Mouse (Mus musculus) bone marrow macrophage, adult 2 months (primary cell): ENCODE results near the gene Srbd1. TPM values are rescaled to one million over a fixed set of nuclear protein-coding genes. Genes with fewer than 3 reads are reported as not detected.

ENCODE experiments used
- H3K27ac ChIP-seq: 2 replicates; pipeline ENCODE4 v1.5.1; 2012; ENCODE audit warnings: low read depth, low read length; ENCODE audit not compliant: insufficient read depth
- H3K4me1 ChIP-seq: 2 replicates; pipeline ENCODE4 v1.6.1; 2012; ENCODE audit warnings: low read length; ENCODE audit not compliant: control insufficient read depth, insufficient read depth
- H3K4me3 ChIP-seq: 2 replicates; pipeline ENCODE4 v1.5.1; 2012; ENCODE audit warnings: mild to moderate bottlenecking, low read length, moderate library complexity; ENCODE audit not compliant: insufficient read depth
- CTCF ChIP-seq: IDR thresholded peaks from 2 replicates; pipeline ENCODE4 v1.5.1; 2012; ENCODE audit warnings: low read depth, mild to moderate bottlenecking, low read length, moderate library complexity
- POLR2A ChIP-seq: IDR thresholded peaks from 2 replicates; pipeline ENCODE4 v1.6.1; 2012; ENCODE audit warnings: mild to moderate bottlenecking, low read depth, low read length, borderline replicate concordance
- polyA plus RNA-seq: library from polyadenylated mRNA; stranded (reverse); fragments of >200 nt; gene quantifications from 2 replicates; pipeline ENCODE4 v1.2.4, GENCODE M21; 2012; ENCODE audit not compliant: missing spikeins, insufficient read depth, insufficient read length

Srbd1 gene
- 8.9 and 12.0 TPM in 2 replicates for polyA plus RNA-seq

- H3K4me3 ChIP-seq = peak within 1 kb of the TSS; percentile 66
- H3K27ac ChIP-seq = peak within 1 kb of the TSS; percentile 44
- peaks cover 10% of the 10 kb centered on the region for H3K4me1 ChIP-seq
- TF ChIP-seq CTCF (no peak), POLR2A (no peak)
These were observed at the start of gene Srbd1 for GRCm38 (mm10) chr17:86145079-86145951. Gene Srbd1 (minus strand): TSS chr17:86145175.

- TF ChIP-seq CTCF (no peak), POLR2A (no peak)
These were observed 49.0 kb upstream of the Srbd1 start for GRCm38 (mm10) chr17:86193979-86194378.

GRCm38 (mm10) chr17:86187777-86188176 is 42.8 kb upstream of the Srbd1 start:
- Histone ChIP-seq H3K4me1 (no peaks in the 10 kb centered on the region), H3K27ac (no peak overlapping the region), H3K4me3 (no peak overlapping the region)
- TF ChIP-seq POLR2A (no peak), CTCF (no peak)

More at GRCm38 (mm10) chr17:86193979-86194378, 49.0 kb upstream of the Srbd1 start:
- no peak overlapping the region for H3K27ac ChIP-seq
- H3K4me3 ChIP-seq = no peak overlapping the region
- no peaks in the 10 kb centered on the region for H3K4me1 ChIP-seq

GRCm38 (mm10) chr17:86185584-86185983 is 40.6 kb upstream of the Srbd1 start:
- no peak overlapping the region for H3K4me3 ChIP-seq

GRCm38 (mm10) chr17:86184552-86185209 is 39.7 kb upstream of the Srbd1 start:
- Histone ChIP-seq H3K4me3 (no peak overlapping the region), H3K27ac (no peak overlapping the region), H3K4me1 (no peaks in the 10 kb centered on the region)
- TF ChIP-seq CTCF (no peak), POLR2A (no peak)

More at GRCm38 (mm10) chr17:86185584-86185983, 40.6 kb upstream of the Srbd1 start:
- Histone ChIP-seq H3K4me1 (no peaks in the 10 kb centered on the region), H3K27ac (no peak overlapping the region)
- TF ChIP-seq CTCF (no peak), POLR2A (no peak)

GRCm38 (mm10) chr17:86183788-86184187 is 38.8 kb upstream of the Srbd1 start:
- no peaks in the 10 kb centered on the region for H3K4me1 ChIP-seq
- TF ChIP-seq POLR2A (no peak), CTCF (no peak)
- no peak overlapping the region for H3K4me3 ChIP-seq

GRCm38 (mm10) chr17:86176722-86177121 is 31.7 kb upstream of the Srbd1 start:
- H3K27ac ChIP-seq = no peak overlapping the region
- TF ChIP-seq POLR2A (no peak), CTCF (no peak)
- H3K4me3 ChIP-seq = no peak overlapping the region
- H3K4me1 ChIP-seq = no peaks in the 10 kb centered on the region

More at GRCm38 (mm10) chr17:86183788-86184187, 38.8 kb upstream of the Srbd1 start:
- no peak overlapping the region for H3K27ac ChIP-seq

GRCm38 (mm10) chr17:86175516-86175915 is 30.5 kb upstream of the Srbd1 start:
- peaks cover 2% of the 10 kb centered on the region; the same call in 1 of the 2 replicates for H3K4me1 ChIP-seq
- no peak overlapping the region for H3K27ac ChIP-seq

GRCm38 (mm10) chr17:86170164-86170958 is 25.4 kb upstream of the Srbd1 start:
- TF ChIP-seq POLR2A (no peak), CTCF (no peak)
- Histone ChIP-seq H3K4me1 (peaks cover 4% of the 10 kb centered on the region; the same call in 1 of the 2 replicates), H3K27ac (no peak overlapping the region), H3K4me3 (no peak overlapping the region)

More at GRCm38 (mm10) chr17:86175516-86175915, 30.5 kb upstream of the Srbd1 start:
- TF ChIP-seq POLR2A = no peak
- no peak for TF ChIP-seq CTCF
- no peak overlapping the region for H3K4me3 ChIP-seq
